Mouse (Mus musculus) kidney, adult 2 months (tissue): ENCODE measurements at regions not wholly inside any gene's neighbourhood (a gene's known extent, or its start where the extent isn't known, plus 50 kb on each side); places are given as distances from the start of the nearest gene placed in this dataset.

Source experiments
- DNase-seq: peaks from one replicate; pipeline ENCODE4 v3.0.0; 2021
- H3K27ac ChIP-seq: fragments of 200-500 bp; 2 replicates; pipeline ENCODE4 v1.5.1; 2012; ENCODE audit warnings: low read depth, low read length, control low read depth, inconsistent platforms; ENCODE audit not compliant: insufficient read depth
- H3K27me3 ChIP-seq: fragments of 200-500 bp; replicated peaks from 2 replicates; pipeline ENCODE4 v1.6.1; 2012; ENCODE audit warnings: mild to moderate bottlenecking, moderate library complexity, low read length, inconsistent platforms; ENCODE audit not compliant: control insufficient read depth, insufficient read depth
- H3K36me3 ChIP-seq: fragments of 200-500 bp; 2 replicates; pipeline ENCODE4 v1.6.1; 2012; ENCODE audit warnings: mild to moderate bottlenecking, moderate library complexity, low read length, inconsistent platforms; ENCODE audit not compliant: control insufficient read depth, insufficient read depth
- H3K4me1 ChIP-seq: fragments of 200-500 bp; 2 replicates; pipeline ENCODE4 v1.6.1; 2011; ENCODE audit warnings: low read length; ENCODE audit not compliant: control insufficient read depth, insufficient read depth
- H3K4me3 ChIP-seq: fragments of 200-500 bp; 2 replicates; pipeline ENCODE4 v1.5.1; 2011; ENCODE audit warnings: mild to moderate bottlenecking, low read depth, low read length, control low read depth; ENCODE audit not compliant: insufficient read depth
- CTCF ChIP-seq: fragments of 200-500 bp; conservative IDR thresholded peaks from 2 replicates; pipeline ENCODE4 v1.5.1; 2011; ENCODE audit warnings: low read depth, mild to moderate bottlenecking, control low read depth, low read length, moderate library complexity, mixed read lengths; ENCODE audit not compliant: insufficient read depth, insufficient read length
- POLR2A ChIP-seq: fragments of 200-500 bp; IDR thresholded peaks from one replicate; pipeline ENCODE4 v1.6.1; 2011; ENCODE audit warnings: low read depth, low read length, control low read depth
- WGBS: fragments of 180-500 bp; shearing (Covaris S2); methylation state at CpG from one replicate; pipeline ENCODE4 v1.1.7; 2018; 5-methylcytosine and 5-hydroxymethylcytosine counted together

GRCm38 (mm10) chr7:129810565-129810964 lies 218.9 kb downstream of the Wdr11 start:
- DNase-seq = no peak
- TF ChIP-seq CTCF = no peak
- H3K27ac ChIP-seq = no peak overlapping the region
- WGBS = 58% methylated on average over 4 of the region's 4 CpGs
- H3K4me3 ChIP-seq = no peak overlapping the region
- no peaks in the 10 kb centered on the region for H3K27me3 ChIP-seq
- no peaks in the 10 kb centered on the region for H3K4me1 ChIP-seq
- H3K36me3 ChIP-seq = no peaks in the 10 kb centered on the region

- H3K4me1 ChIP-seq = no peaks in the 10 kb centered on the region
- no peak for DNase-seq
- no peaks in the 10 kb centered on the region for H3K27me3 ChIP-seq
- WGBS = 59% methylated on average over 6 of the region's 6 CpGs
- H3K36me3 ChIP-seq = no peaks in the 10 kb centered on the region
- H3K4me3 ChIP-seq = no peak overlapping the region
- no peak for TF ChIP-seq POLR2A
- no peak for TF ChIP-seq CTCF
- no peak overlapping the region for H3K27ac ChIP-seq
Observed at GRCm38 (mm10) chr7:129814149-129814860, 222.6 kb downstream of the Wdr11 start.

GRCm38 (mm10) chr7:129818833-129819232 lies 227.2 kb downstream of the Wdr11 start:
- Histone ChIP-seq H3K4me3 (no peak overlapping the region), H3K27me3 (no peaks in the 10 kb centered on the region), H3K36me3 (no peaks in the 10 kb centered on the region), H3K4me1 (no peaks in the 10 kb centered on the region), H3K27ac (no peak overlapping the region)
- 76% methylated on average over 2 of the region's 2 CpGs for WGBS
- TF ChIP-seq POLR2A = no peak
- no peak for TF ChIP-seq CTCF
- DNase-seq = no peak

GRCm38 (mm10) chr7:129819651-129820050 lies 228.0 kb downstream of the Wdr11 start:
- Histone ChIP-seq H3K36me3 (no peaks in the 10 kb centered on the region), H3K4me1 (no peaks in the 10 kb centered on the region), H3K27ac (no peak overlapping the region), H3K27me3 (no peaks in the 10 kb centered on the region), H3K4me3 (no peak overlapping the region)
- no peak for DNase-seq
- TF ChIP-seq CTCF (no peak), POLR2A (no peak)
- WGBS = 92% methylated on average over 5 of the region's 5 CpGs

- WGBS = 69% methylated on average over 1 of the region's 1 CpGs
- Histone ChIP-seq H3K27ac (no peak overlapping the region), H3K4me3 (no peak overlapping the region), H3K27me3 (no peaks in the 10 kb centered on the region), H3K36me3 (no peaks in the 10 kb centered on the region), H3K4me1 (no peaks in the 10 kb centered on the region)
- no peak for DNase-seq
- no peak for TF ChIP-seq CTCF
- no peak for TF ChIP-seq POLR2A
Observed at GRCm38 (mm10) chr7:129828970-129829369, 237.3 kb downstream of the Wdr11 start.

- H3K27ac ChIP-seq = no peak overlapping the region
- no peaks in the 10 kb centered on the region for H3K36me3 ChIP-seq
- no peak for DNase-seq
- no peaks in the 10 kb centered on the region for H3K27me3 ChIP-seq
- WGBS = 50% methylated on average over 8 of the region's 8 CpGs
- no peak overlapping the region for H3K4me3 ChIP-seq
- H3K4me1 ChIP-seq = no peaks in the 10 kb centered on the region
- TF ChIP-seq POLR2A (no peak), CTCF (no peak)
Observed at GRCm38 (mm10) chr7:129832830-129833229, 241.2 kb downstream of the Wdr11 start.

- WGBS = 70% methylated on average over 10 of the region's 10 CpGs
- no peaks in the 10 kb centered on the region; the same call in 1 of the 2 replicates for H3K27me3 ChIP-seq
Observed at GRCm38 (mm10) chr7:129842303-129843122, 250.8 kb downstream of the Wdr11 start.

More at GRCm38 (mm10) chr7:129842303-129843122, 250.8 kb downstream of the Wdr11 start:
- no peak overlapping the region for H3K4me3 ChIP-seq
- no peak overlapping the region for H3K27ac ChIP-seq
- DNase-seq = no peak
- no peaks in the 10 kb centered on the region for H3K36me3 ChIP-seq
- TF ChIP-seq CTCF = no peak
- TF ChIP-seq POLR2A = no peak
- H3K4me1 ChIP-seq = no peaks in the 10 kb centered on the region
